18 mouse cellular contexts compared by ENCODE assay signal in the genomic region with DNA sequence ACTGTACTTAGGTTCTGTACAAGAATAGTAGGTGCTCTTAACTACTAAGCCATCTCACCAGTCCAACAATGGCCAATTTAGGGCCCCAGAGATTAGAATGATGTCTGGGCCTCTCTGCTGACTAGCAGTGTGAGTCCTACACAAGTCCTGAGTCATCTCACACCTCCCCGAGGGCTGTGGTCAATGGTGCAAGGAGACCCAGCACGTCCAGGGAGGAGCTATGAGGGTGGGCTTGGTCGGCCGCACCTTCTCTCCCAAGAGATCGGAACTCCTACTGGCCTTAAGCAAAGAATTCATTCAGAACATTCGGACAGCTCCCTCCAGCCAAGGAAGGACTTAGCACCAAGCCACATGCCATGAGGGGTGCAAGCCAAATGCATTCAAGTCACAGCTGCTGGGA. TPM values are rescaled to one million over a fixed set of nuclear protein-coding genes. Genes with fewer than 3 reads are reported as not detected.
DNase-seq lines count a peak whose midpoint lies in the region; ATAC-seq lines count a peak whose summit lies in the region.
"Had no signal": no experiment of that assay in that cellular context is flagged by ENCODE, and none has a peak within 500 bp of the region (broad histone marks: within the 10 kb centered on the region; RNA-seq: fewer than 3 reads in every experiment).

No protein-coding gene starts in this region.

- no peak overlapping the region for H3K9ac ChIP-seq in liver, embryonic 16.5 days (ENCODE audit: low read depth, low read length)
- H3K9ac ChIP-seq: limb, embryonic 13.5 days; midbrain, embryonic 13.5 days had no signal

- ATAC-seq in liver, embryonic 16.5 days (ENCODE audit: low read depth): no peak
- ATAC-seq: CD4-positive, CD25-positive, alpha-beta regulatory T cell, adult 4 months; intestine, embryonic 16.5 days; midbrain, embryonic 13.5 days had no signal

- no peak overlapping the region for H3K4me3 ChIP-seq in heart, embryonic 10.5 days
- H3K4me3 ChIP-seq in liver, embryonic 16.5 days (ENCODE audit: low read depth, low read length): no peak overlapping the region
- H3K4me3 ChIP-seq: erythroblast, embryonic 14.5 days; limb, embryonic 13.5 days; midbrain, embryonic 13.5 days had no signal

- peak; percentile 87 for DNase-seq in heart, embryonic 10.5 days (ENCODE audit: low spot score)
- no peak for DNase-seq in heart, postnatal 14 days
- peak; percentile 33 for DNase-seq in testis, postnatal 10 days (ENCODE audit: low spot score)
- DNase-seq in testis, postnatal 14 days (ENCODE audit: low spot score): no peak
- DNase-seq in NIH3T3 (ENCODE audit: low read depth): peak; percentile 43
- no peak for DNase-seq in Muller cell, postnatal 12 days (ENCODE audit: inconsistent ontology term)
- no peak for DNase-seq in frontal cortex, adult 2 months (ENCODE audit: extremely low spot score in 1 of 2, low spot score in 1 of 2)
- DNase-seq: adrenal gland, adult 8-10 months; cerebellum, postnatal 10 days; lung, postnatal 10 days; right cerebral cortex, postnatal 25 days had no signal

- 50% methylated on average over 6 of the region's 6 CpGs for WGBS in heart, embryonic 10.5 days
- 57% methylated on average over 6 of the region's 6 CpGs for WGBS in liver, embryonic 16.5 days (ENCODE audit: insufficient replicate concordance)

- intact Hi-C loops in heart, postnatal 14 days (cut with DNase I): no loop called here

- H3K4me2 ChIP-seq in liver, embryonic 16.5 days (ENCODE audit: low read depth, low read length): no peak overlapping the region
- H3K4me2 ChIP-seq: heart, embryonic 11.5 days; limb, embryonic 13.5 days; midbrain, embryonic 13.5 days had no signal

- peaks cover 91% of the 10 kb centered on the region for H3K4me1 ChIP-seq in heart, embryonic 10.5 days
- H3K4me1 ChIP-seq in liver, embryonic 16.5 days (ENCODE audit: control insufficient read depth, low read depth, low read length): peaks cover 92% of the 10 kb centered on the region

- H3K36me3 ChIP-seq in heart, embryonic 10.5 days: no peaks in the 10 kb centered on the region
- H3K36me3 ChIP-seq in liver, embryonic 16.5 days (ENCODE audit: control insufficient read depth, insufficient read depth): no peaks in the 10 kb centered on the region
- H3K36me3 ChIP-seq: limb, embryonic 13.5 days; midbrain, embryonic 13.5 days had no signal

- H3K27ac ChIP-seq in heart, embryonic 10.5 days: peak overlapping the region; percentile 81
- peak overlapping the region; percentile 93 for H3K27ac ChIP-seq in liver, embryonic 16.5 days (ENCODE audit: low read length)
- H3K27ac ChIP-seq: limb, embryonic 13.5 days; midbrain, embryonic 13.5 days had no signal

- H3K27me3 ChIP-seq in heart, embryonic 10.5 days (ENCODE audit: insufficient read depth, poor library complexity, severe bottlenecking): peaks cover 20% of the 10 kb centered on the region; the same call in 1 of the 2 replicates
- no peaks in the 10 kb centered on the region for H3K27me3 ChIP-seq in liver, embryonic 16.5 days (ENCODE audit: control insufficient read depth, insufficient read depth, low read depth, low read length)

- no peaks in the 10 kb centered on the region for H3K9me3 ChIP-seq in heart, embryonic 10.5 days
- no peaks in the 10 kb centered on the region for H3K9me3 ChIP-seq in liver, embryonic 16.5 days (replicated peaks; ENCODE audit: control insufficient read depth, low read length)
- H3K9me3 ChIP-seq: limb, embryonic 13.5 days; midbrain, embryonic 13.5 days had no signal

RNA-seq across cellular contexts. Expression of gene Zfp36l2, which starts 36.4 kb away (rescaled TPM):
- polyA plus RNA-seq in heart, embryonic 10.5 days (2016; fragmentation: Nextera tagmentation; extraction: Ambion mirVana): 5.2 and 10.4 TPM in 2 replicates
- total RNA-seq in heart, postnatal 14 days (2021): 10 to 100 TPM; 30.3 to 33.3 TPM
- 4.6 and 4.7 TPM in 2 replicates for polyA plus RNA-seq in liver, embryonic 16.5 days (2015; fragmentation: Nextera tagmentation; extraction: Ambion mirVana)
- 21.4 and 24.3 TPM in 2 replicates for polyA plus RNA-seq in frontal cortex, adult 2 months (2012; rRNA removed)

Comparison
In these comparisons a context has a peak if more than half of its experiments do, and no peak if none do; other contexts are left out.
1. DNase-seq: peak in heart, embryonic 10.5 days (single experiment), testis, postnatal 10 days (single experiment) and NIH3T3 (single experiment); none in heart, postnatal 14 days (0 of 2), testis, postnatal 14 days (single experiment), Muller cell, postnatal 12 days (single experiment) and frontal cortex, adult 2 months (0 of 2).